Mouse (Mus musculus) liver, adult 2 months (tissue): ENCODE measurements around the gene Tmc2. TPM values are rescaled to one million over a fixed set of nuclear protein-coding genes. Genes with fewer than 3 reads are reported as not detected.

Experiments
- DNase-seq: peaks from one replicate; pipeline ENCODE4 v3.0.0-alpha.2; 2011; ENCODE audit warnings: low read depth, low spot score; ENCODE audit errors: extremely low read depth
- H3K27ac ChIP-seq: fragments of 200-500 bp; replicated peaks from 2 replicates; pipeline ENCODE4 v1.5.1; 2012; ENCODE audit warnings: low read depth, mild to moderate bottlenecking, control low read depth, inconsistent platforms, low read length; ENCODE audit not compliant: insufficient read depth
- H3K27me3 ChIP-seq: fragments of 200-500 bp; 2 replicates; pipeline ENCODE4 v1.6.1; 2012; ENCODE audit warnings: mild to moderate bottlenecking, moderate library complexity, low read length, inconsistent platforms; ENCODE audit not compliant: control insufficient read depth, insufficient read depth
- H3K36me3 ChIP-seq: fragments of 200-500 bp; 2 replicates; pipeline ENCODE4 v1.6.1; 2012; ENCODE audit warnings: low read length, inconsistent platforms; ENCODE audit not compliant: control insufficient read depth, insufficient read depth
- H3K4me1 ChIP-seq: fragments of 200-500 bp; 2 replicates; pipeline ENCODE4 v1.6.1; 2011; ENCODE audit warnings: low read length; ENCODE audit not compliant: control insufficient read depth, insufficient read depth
- H3K4me3 ChIP-seq: fragments of 200-500 bp; 2 replicates; pipeline ENCODE4 v1.5.1; 2011; ENCODE audit warnings: low read depth, mild to moderate bottlenecking, control low read depth, low read length, moderate library complexity; ENCODE audit not compliant: insufficient read depth
- H3K79me2 ChIP-seq: fragments of 200-500 bp; 2 replicates; pipeline ENCODE4 v1.6.1; 2012; ENCODE audit warnings: inconsistent platforms, mild to moderate bottlenecking, low read length, moderate library complexity; ENCODE audit not compliant: control insufficient read depth, insufficient read depth
- H3K9ac ChIP-seq: fragments of 200-500 bp; 2 replicates; pipeline ENCODE4 v1.6.1; 2012; ENCODE audit warnings: low read depth, mild to moderate bottlenecking, control low read depth, inconsistent platforms, low read length
- CTCF ChIP-seq: fragments of 200-500 bp; IDR thresholded peaks from 2 replicates; pipeline ENCODE4 v1.5.1; 2011; ENCODE audit warnings: low read depth, low read length, control low read depth
- POLR2A ChIP-seq: fragments of 200-500 bp; IDR thresholded peaks from 2 replicates; pipeline ENCODE4 v1.6.1; 2011; ENCODE audit warnings: low read length, control low read depth; ENCODE audit not compliant: insufficient read depth; ENCODE audit errors: extremely low read depth
- WGBS: fragments of 180-500 bp; shearing (Covaris S2); methylation state at CpG from one replicate; pipeline ENCODE4 v1.1.7; 2018; 5-methylcytosine and 5-hydroxymethylcytosine counted together
- polyA plus RNA-seq: library from polyadenylated mRNA; depleted of rRNA; stranded (reverse); fragments of >200 nt; gene quantifications from 2 replicates; pipeline ENCODE4 v1.2.3, GENCODE M21; 2012
- total RNA-seq: library from RNA; depleted of rRNA; stranded (reverse); fragments of >200 nt; gene quantifications from 2 replicates; pipeline ENCODE4 v1.2.3, GENCODE M21; 2014

The Tmc2 gene
- total and polyA plus RNA-seq, 2 experiments: not detected

GRCm38 (mm10) chr2:130261914-130262313 is 66.9 kb downstream of the Tmc2 start:
- no peak overlapping the region for H3K4me3 ChIP-seq
- H3K9ac ChIP-seq: no peak overlapping the region
- H3K36me3 ChIP-seq: no peaks in the 10 kb centered on the region
- H3K79me2 ChIP-seq: no peaks in the 10 kb centered on the region
- 32% methylated on average over 2 of the region's 2 CpGs for WGBS
- TF ChIP-seq CTCF (no peak), POLR2A (no peak)
- DNase-seq: no peak
- no peaks in the 10 kb centered on the region for H3K27me3 ChIP-seq
- no peaks in the 10 kb centered on the region for H3K4me1 ChIP-seq
- H3K27ac ChIP-seq: no peak overlapping the region

DNA sequence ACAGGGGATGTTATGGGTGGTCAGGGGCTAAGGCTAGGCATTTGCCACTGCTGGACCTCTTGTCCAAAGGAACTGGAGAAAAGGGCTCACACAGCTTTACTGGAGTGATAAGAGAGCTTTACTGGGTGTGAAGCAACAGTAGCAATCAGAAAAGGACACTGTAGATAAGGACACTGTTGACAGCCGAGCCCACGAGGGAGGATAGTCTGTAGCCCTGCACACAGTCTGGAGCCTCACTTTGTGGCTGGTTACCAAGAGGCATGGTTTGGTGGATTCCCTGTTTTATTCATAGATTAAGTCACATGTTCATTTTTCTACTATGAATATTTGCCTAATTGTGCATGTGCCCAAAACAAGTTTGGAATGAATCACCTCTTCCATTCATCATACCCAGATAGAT is 67.4 kb downstream of the Tmc2 start:
- Histone ChIP-seq H3K9ac (no peak overlapping the region), H3K36me3 (no peaks in the 10 kb centered on the region), H3K79me2 (no peaks in the 10 kb centered on the region), H3K27ac (no peak overlapping the region), H3K4me1 (no peaks in the 10 kb centered on the region), H3K4me3 (no peak overlapping the region), H3K27me3 (no peaks in the 10 kb centered on the region)
- TF ChIP-seq POLR2A (no peak), CTCF (no peak)
- 12% methylated on average over 2 of the region's 2 CpGs for WGBS
- no peak for DNase-seq

GRCm38 (mm10) chr2:130265520-130265919 is 70.5 kb downstream of the Tmc2 start:
- no peaks in the 10 kb centered on the region for H3K36me3 ChIP-seq
- WGBS: 90% methylated on average over 1 of the region's 1 CpGs
- DNase-seq: no peak
- H3K4me3 ChIP-seq: no peak overlapping the region
- no peaks in the 10 kb centered on the region for H3K4me1 ChIP-seq
- TF ChIP-seq CTCF (no peak), POLR2A (no peak)
- H3K27me3 ChIP-seq: no peaks in the 10 kb centered on the region
- no peak overlapping the region for H3K27ac ChIP-seq
- no peak overlapping the region for H3K9ac ChIP-seq
- no peaks in the 10 kb centered on the region for H3K79me2 ChIP-seq

- H3K4me1 ChIP-seq: no peaks in the 10 kb centered on the region
- no peaks in the 10 kb centered on the region for H3K79me2 ChIP-seq
- no peak overlapping the region for H3K9ac ChIP-seq
- H3K4me3 ChIP-seq: no peak overlapping the region
- TF ChIP-seq CTCF (no peak), POLR2A (no peak)
- no peak overlapping the region for H3K27ac ChIP-seq
- H3K27me3 ChIP-seq: no peaks in the 10 kb centered on the region
- no peak for DNase-seq
- H3K36me3 ChIP-seq: no peaks in the 10 kb centered on the region
- WGBS: 72% methylated on average over 7 of the region's 7 CpGs
Measured at GRCm38 (mm10) chr2:130268074-130268473, 73.1 kb downstream of the Tmc2 start.

GRCm38 (mm10) chr2:130273732-130274131 is 78.7 kb downstream of the Tmc2 start:
- WGBS: under 1% methylated on average over 14 of the region's 14 CpGs

DNA sequence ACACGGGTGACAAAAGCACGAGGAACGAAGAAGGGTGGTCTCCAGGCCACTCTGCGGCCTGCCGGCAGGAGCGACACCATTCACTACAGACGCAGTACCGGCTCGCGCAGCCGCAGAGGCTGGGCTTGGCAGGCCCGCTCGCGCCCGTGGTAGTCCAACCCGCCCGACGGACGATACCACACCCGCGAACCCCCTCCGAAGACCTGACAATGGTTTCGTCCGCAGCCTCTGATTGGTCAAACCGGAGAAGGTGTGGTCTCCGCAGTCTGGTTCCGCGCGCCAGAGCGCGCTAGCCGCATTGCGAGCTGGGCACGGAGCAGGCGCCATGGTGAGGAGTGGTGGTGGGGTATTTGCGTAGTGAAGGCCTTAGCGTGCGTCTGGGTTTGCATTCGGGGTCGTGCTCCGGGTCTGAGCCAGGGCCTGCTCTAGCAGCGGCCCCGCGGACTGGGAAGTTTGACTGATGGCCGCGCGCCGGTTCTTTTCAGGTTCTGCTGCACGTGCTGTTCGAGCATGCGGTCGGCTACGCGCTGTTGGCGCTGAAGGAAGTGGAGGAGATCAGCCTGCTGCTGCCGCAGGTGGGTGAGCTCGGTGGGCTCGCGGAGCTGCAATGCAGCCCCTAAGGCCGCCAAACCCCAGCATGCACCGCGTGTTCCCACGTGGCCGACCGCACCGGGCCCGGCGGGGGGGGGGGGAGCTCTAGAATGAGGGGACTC is 79.3 kb downstream of the Tmc2 start, which contains the start of gene Nop56:
Gene Nop56, plus strand, starts transcription at position 282 of the 713 bp plus-strand sequence.
- H3K9ac ChIP-seq: peak within 1 kb of the TSS; percentile 86
- H3K27me3 ChIP-seq: no peaks in the 10 kb centered on the region
- peak; percentile 93 for DNase-seq
- H3K36me3 ChIP-seq: peaks cover 18% of the 10 kb centered on the region
- under 1% methylated on average over 68 of the region's 68 CpGs for WGBS
- H3K4me1 ChIP-seq: peaks cover 4% of the 10 kb centered on the region; the same call in 1 of the 2 replicates
- peak within 1 kb of the TSS; percentile 42 for H3K27ac ChIP-seq
- H3K79me2 ChIP-seq: peaks cover 6% of the 10 kb centered on the region; the same call in 1 of the 2 replicates
- H3K4me3 ChIP-seq: peak within 1 kb of the TSS; percentile 89
- TF ChIP-seq POLR2A (peak; percentile 98), CTCF (no peak; the same call in 1 of the 2 replicates)

More at GRCm38 (mm10) chr2:130273732-130274131, 78.7 kb downstream of the Tmc2 start:
- Histone ChIP-seq H3K36me3 (peaks cover 17% of the 10 kb centered on the region), H3K9ac (peak overlapping the region; percentile 83), H3K79me2 (peaks cover 6% of the 10 kb centered on the region; the same call in 1 of the 2 replicates), H3K27me3 (no peaks in the 10 kb centered on the region), H3K4me1 (peaks cover 4% of the 10 kb centered on the region; the same call in 1 of the 2 replicates), H3K27ac (peak overlapping the region; percentile 42), H3K4me3 (peak overlapping the region; percentile 84)
- no peak for TF ChIP-seq CTCF
- DNase-seq: peak; percentile 53
